Mouse (Mus musculus) heart, postnatal 10 days (tissue): ENCODE results near the gene Inca1. TPM values are rescaled to one million over a fixed set of nuclear protein-coding genes. Genes with fewer than 3 reads are reported as not detected.
A peak's percentile ranks its signal among the peaks of the same experiment; 100 is the strongest.

Experiments
- DNase-seq, 2 experiments: peaks; one replicate each; pipeline ENCODE4 v3.0.0; 2021
- intact Hi-C: fragments of 180-260 bp; cut with DNase I; formaldehyde crosslinking; loops from one replicate; pipeline ENCODE4 v1.15.1; 2025
- total RNA-seq, 2 experiments: library from RNA; stranded (reverse); gene quantifications; 2 replicates each; pipeline ENCODE4 v1.2.3; 2021

The Inca1 gene
- total RNA-seq, 2 experiments from 2014 or later: 2.6 to 3.0 TPM

DNA sequence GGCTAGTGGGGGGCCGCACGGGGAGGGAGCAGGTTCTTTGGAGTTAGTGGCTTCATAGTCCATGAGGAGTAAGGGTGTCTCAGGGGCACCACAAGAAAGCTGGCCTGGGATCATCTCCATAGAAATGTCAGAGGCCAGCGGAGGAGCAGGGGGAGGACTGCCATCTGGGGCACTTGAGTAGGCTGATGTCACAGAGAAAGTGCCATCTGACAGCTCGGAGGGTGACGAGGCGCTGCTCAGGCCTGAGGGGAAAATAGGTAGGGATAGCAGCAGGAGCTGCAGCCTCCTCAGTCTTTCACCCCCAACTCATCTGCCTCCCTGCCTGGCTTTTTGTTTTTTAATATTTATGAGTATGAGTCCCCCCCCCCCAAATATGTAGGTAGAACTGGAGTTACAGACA, 25.9 kb downstream of the Inca1 start:
- no peak for DNase-seq
- intact Hi-C loops: no loop called here

DNA sequence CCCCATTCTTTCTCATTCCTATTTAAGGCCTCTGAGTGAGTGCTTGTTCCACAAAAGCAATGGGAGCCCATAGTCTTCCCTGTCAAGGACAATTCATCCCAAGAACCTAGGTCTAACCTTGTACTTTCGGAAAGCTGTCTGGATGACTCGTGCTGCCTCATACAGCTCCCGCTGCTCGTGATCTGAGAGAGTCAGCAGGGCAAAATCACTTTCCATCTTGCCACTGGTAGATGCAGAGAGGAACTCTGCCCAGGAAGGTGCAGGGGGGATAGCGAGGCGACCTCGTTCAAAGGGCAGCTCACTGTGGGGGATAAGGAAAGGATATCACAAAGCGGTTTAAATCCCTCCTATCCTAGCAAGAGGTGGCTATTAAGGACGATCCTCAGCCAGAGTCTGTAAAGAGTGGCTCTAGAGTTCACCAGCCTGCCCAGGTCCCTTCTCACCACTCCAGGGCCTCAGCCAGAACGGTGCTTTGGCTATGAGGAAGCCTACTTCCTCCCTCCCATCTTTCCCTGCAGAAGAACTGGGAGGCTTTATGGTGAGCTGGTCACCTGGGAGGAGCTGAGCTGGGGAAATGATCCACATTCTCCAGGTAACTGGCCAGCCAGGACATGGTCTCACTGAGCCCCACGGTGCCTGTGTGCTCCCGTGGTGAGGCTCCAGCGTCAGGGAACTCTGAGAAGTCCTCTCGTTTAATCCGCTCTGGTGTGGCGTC, 28.5 kb downstream of the Inca1 start:
- DNase-seq: no peak
- intact Hi-C loops: loop anchor here (2.0 kb wide), 1 partner anchor 15 kb away; no protein-coding TSS in a partner anchor

DNA sequence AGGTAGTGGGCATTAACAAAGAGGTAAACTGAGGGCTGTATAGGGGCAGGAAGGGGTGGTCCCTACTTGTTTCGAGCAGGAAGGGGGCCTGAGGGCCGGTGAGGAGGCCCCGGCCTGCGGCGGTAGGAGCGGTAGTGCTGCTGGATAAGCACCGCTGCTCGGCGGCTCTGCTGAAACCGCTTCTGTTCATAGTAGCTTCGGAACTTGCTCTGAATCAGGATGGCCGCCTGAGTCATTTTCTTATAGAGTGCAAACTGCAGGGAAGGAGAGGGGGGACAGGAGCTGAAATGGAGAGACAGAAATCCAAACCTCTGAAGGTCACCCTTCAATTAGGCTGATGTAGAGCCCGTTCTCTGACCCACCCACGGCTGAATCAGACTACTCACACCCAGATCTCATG, 29.5 kb downstream of the Inca1 start:
- DNase-seq: no peak
- intact Hi-C loops: loop anchor here (2.0 kb wide), 1 partner anchor 16 kb away; no protein-coding TSS in a partner anchor

DNA sequence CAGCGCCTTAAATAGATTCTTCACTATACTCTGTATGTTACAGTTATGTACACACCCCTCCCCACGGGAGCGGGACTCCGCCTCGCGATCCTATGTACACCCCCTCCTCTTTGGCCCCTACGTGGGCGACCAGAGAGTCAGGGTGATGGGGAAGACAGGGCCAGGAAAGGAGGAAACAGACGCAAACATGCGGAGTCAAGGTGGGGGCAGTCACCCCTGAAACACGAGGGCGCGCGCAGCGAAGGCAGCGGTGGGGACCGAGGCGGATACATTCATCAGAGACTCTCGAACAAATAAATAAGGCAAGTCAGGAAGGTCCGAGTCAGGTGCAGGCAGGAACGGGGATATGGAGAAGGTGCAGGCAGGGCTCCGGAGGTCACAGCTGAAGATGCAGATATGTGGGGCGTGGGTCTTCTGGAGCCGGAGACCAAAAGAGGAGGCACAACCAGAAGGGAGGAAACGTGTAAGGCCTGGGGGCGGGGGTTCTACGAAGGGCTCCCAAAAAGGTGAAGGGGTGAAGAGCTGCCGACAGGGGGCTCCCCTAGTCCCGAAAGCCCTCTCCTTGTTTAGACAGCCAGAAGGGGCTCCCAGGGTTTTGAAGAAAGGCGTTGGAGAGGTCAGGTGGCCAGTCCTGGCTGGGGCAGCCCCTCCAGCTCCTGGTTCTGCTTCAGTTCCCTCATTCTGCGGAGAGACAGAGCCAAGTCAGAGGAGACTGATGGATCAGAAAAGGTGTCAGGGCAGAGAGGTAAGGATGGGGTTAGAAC, 30.2 kb downstream of the Inca1 start:
- intact Hi-C loops: loop anchor here (1.0 to 2.0 kb wide), 2 partner anchors 17 to 31 kb away; partner anchors contain the start of genes Inca1 and Kif1c
- peak; percentile 83 to 85 for DNase-seq

DNA sequence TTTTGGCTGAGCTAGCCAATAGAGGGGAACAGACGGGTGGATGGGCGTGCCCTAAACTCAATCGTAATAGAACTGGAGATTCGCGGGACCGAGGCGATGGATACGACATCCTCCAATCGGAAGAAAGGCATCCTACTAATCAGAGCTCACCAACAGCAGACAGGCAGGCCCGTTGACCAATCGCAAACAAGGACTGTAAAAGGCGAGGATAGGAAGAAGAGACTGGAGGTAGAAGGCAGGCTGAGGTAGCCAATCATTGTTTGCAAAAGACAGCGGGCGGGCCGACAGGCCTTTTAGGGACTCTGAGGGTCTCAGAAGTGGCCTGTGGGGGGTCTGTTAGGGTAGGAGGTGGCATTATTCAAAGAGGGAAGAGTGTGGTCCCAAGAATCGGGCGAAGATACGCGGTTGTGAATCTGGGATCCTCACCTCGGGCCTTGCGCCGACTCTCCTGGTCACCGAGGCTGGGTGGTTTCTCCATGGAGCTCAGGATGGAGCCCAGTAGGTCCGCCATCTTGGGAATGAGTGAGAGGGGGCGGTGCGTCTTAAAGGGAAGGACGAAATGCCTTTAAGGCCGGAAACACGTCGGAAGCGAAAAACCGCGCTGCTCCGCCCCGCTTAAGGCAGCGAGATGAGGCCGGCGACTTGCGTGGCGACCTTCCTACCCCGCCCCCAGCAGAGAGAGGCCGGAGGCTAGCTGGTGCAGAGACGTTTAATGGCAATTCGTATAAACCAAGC, 31.0 kb downstream of the Inca1 start, which contains the start of gene Spag7:
TSS of gene Spag7 (minus strand) at position 646 of the 735 bp plus-strand sequence.
- intact Hi-C loops: loop anchor here (1.0 kb wide), 1 partner anchor 31 kb away; the partner anchor contains the start of genes Inca1 and Kif1c
- peak; percentile 98 to 99 for DNase-seq

DNA sequence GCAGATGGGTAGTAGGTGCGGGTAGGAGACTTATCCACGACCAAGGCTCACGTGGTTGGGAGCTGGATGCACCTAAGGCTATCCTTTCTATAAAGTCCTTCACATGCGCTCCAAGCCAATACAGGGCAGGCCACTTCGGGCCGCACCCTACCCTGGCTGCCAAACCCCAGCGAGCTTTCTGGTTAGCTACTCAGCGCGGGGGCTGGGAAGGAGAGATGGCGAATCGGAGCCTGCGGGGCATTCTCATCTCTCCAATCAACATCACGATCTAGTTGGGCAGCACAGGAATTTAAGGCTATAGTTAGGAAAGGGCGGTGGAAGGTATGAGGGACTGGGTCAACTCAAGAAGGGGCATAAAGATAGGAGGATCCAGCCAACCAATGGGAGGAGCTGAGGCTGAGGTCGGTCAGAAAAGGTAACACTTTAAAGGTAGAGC, 31.6 kb downstream of the Inca1 start:
- no peak for DNase-seq
- intact Hi-C loops: no loop called here

DNA sequence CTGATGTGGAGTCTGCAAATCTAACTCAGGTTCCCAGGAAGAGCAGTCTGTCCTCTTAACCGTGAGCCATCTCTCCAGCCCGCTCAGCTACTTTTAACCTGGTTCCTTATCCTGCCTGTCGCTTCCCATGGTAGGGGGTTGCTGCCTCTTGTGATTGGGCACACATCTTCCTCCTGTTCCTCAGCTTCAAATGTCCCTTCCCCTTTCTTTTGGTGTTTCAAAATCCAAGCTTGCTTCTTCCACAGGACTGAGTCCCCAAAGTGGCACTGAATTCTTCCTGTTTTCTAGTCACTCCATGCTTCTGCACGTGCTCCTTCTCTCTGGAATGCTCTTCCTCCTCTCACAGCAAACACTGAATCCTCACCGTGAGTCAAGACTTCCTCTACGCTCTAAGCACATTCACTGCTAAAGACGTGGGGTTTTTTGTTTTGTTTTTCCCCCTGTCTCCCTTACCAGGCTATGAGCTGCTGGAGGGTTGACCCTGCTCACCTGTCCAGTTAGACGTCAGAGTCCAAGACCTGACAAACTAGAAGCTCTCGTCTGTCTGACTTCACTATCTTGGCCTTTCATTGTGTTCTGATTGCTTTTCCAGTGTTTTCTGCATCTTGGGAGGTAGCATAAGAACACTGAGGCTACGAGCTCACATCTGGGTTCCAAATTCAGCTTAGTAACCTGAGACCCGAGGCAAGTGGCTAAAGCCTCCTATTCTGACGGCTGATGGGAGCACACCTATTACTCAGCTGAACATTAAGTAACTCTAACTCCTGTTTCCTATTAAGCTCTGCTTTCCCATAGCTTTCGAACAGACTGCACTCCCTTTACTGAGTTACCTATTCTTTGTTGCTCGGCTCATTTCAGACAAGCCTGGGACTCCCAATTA, 32.4 kb downstream of the Inca1 start:
- no peak for DNase-seq
- intact Hi-C loops: loop anchor here (1.0 kb wide), 1 partner anchor 10 kb away; the partner anchor contains the start of gene Eno3

DNA sequence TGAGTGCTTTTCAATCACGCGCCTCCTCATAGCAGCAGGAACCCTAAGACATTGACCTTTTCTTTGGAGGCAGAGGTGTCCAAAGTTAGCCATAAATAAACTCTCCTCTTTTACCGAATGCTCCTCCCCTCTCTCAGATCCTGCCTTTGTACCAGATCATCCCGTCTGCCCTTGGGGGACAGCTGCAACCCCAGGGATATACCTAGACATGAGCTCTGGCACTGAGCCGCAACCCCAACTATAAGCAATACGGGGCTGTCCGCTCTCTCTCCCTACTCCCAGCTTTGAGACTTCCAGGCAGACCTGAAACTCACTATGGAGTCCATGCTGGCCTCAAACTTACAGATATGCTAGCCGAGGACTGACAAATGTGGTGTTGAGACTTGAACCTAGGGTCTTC, 33.3 kb downstream of the Inca1 start:
- no peak for DNase-seq
- intact Hi-C loops: loop anchor here (1.0 kb wide), 1 partner anchor 9 kb away; the partner anchor contains the start of gene Eno3

DNA sequence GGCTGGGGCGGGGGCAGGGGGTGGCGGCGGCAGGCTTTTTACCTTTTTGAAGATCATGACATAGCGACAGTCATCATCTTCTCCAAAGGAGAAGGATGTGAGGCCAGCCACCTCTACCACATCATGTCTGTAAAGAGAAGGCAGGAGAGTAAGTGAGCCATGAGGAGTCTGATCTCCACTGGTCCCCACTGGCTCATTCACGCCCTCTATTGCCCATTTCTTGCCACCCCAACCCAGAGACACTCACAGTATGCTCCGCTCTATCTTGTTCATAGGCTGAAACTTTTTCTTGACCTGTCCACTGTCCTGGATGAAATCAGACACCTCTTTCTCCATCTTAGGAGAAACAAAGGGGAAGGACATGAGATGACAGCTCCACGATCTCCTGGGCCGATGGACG, 35.2 kb downstream of the Inca1 start:
- intact Hi-C loops: no loop called here
- no peak for DNase-seq

DNA sequence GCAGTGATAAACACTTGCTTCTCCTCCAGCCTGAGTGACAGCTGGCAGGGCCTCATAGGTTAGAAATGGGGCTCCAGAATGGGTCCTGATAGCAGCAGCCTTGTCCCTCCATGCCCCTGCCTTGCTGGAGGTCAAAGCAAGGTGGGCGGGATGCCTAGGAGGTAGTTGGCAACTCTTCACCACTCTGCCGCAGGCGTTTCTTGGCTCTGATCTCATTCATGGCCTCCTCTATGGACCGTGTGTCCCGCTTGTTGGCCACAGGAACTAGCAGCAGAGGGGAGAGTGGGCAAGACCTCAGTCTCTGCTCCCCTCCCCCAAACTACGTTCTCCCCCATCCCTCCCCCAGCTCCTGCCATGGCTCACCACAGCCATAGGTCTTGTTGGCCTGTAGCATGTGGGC, 36.0 kb downstream of the Inca1 start:
- intact Hi-C loops: no loop called here
- DNase-seq: peak; percentile 78 to 81

DNA sequence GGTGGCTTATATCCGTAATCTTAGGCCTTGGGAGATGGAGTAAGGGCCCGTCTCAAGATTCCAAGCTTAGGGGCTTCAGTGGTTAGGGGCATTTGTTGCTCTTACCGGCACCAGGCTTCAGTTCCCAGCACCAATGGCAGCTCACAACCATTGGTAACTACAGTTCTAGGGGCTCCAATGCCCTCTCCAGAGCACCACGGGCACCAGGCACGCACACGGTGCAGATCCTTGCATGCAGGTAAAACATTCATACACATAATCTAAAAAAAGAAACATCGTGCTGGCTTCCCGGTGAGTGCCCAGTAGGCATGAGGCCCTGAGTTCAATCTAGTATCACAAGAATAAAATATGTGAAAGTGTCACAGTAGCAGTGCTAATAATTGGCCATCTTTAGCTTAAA, 36.9 kb downstream of the Inca1 start:
- no peak for DNase-seq
- intact Hi-C loops: no loop called here

DNA sequence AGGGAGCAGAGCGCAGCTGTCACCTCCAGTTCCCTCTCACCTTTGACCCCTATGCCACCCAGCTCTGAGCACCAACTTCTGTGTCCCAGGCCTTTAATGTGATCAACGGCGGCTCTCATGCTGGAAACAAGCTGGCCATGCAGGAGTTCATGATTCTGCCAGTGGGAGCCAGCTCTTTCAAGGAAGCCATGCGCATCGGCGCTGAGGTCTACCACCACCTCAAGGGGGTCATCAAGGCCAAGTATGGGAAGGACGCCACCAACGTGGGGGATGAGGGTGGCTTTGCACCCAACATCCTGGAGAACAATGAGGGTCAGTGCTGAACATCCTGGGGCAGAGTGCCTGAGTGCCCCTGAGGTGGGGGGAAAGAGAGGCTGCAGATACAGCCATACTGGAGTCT, 39.4 kb downstream of the Inca1 start:
- intact Hi-C loops: no loop called here
- no peak for DNase-seq

DNA sequence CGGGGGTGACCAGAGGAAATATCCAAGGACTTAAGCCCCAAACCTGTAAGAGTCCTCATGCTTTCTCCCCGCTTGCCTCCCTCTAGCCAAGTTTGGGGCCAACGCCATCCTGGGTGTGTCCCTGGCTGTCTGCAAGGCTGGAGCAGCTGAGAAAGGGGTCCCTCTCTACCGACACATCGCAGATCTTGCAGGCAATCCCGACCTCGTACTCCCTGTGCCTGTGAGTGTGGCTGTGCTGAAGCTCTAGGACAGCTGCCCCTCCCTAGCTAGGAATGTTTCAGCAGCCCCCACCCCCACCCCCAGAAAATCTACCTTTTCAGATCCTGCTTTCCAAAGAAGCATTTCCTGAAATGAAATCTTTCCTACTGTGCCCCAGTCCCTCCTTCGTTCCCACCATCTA, 41.0 kb downstream of the Inca1 start:
- intact Hi-C loops: no loop called here
- no peak for DNase-seq

DNA sequence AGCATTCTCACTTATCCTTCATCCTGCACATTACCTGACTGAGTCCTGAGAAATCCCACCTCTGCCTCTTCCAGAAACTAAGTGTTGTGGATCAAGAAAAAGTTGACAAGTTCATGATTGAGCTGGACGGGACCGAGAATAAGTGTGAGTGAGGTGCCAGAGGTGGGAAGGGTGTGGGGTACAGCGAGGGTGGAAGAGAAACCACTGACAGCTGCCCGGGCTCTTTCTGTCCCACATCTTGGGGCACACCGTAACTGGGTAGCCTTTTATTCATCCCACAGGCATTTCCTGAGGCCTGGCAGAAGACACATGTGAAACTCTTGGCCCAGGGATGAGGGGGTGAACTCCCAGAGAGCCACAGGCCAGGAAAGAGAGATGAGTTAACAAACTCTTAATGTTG, 41.4 kb downstream of the Inca1 start:
- intact Hi-C loops: no loop called here
- no peak for DNase-seq

DNA sequence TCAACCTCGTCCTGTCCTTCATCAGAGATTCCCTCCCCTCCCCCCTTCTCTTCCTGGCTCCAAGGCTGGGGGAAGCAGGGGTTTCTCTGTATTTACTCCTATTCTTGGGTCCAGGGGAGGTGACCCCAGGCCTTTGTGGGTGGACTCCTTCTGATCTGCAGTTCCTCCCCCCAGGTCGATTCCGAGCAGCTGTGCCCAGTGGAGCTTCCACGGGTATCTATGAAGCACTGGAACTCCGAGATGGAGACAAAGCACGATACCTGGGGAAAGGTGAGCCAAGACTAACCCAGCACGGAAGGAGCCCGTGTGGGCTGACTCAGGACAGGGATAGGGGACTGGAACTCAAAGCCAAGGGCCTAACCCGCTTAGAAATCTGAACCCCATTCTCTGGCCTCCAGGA, 42.0 kb downstream of the Inca1 start:
- intact Hi-C loops: loop anchor here (1.0 kb wide), 1 partner anchor 9 kb away; no protein-coding TSS in a partner anchor
- DNase-seq: no peak

DNA sequence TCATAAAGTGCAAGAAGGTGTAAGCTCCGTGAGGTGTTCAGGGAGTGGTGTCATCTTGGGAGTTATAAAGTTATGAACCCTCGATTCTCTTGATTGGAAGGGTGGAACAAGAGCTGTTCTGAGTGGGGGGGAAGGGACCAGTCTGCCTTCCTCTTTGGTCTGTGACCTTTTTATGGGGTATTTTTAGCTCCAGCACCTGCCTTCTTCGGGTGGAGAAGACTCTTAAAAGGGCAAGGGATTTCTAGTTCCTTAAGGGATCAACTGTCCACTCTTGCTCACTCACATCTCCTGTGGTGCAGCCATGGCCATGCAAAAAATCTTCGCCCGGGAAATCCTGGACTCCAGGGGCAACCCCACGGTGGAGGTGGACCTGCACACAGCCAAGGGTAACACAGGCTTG, 42.4 kb downstream of the Inca1 start:
- intact Hi-C loops: loop anchor here (1.0 kb wide), 1 partner anchor 10 kb away; no protein-coding TSS in a partner anchor
- peak in 1 of 2 experiments; percentile 53 for DNase-seq

DNA sequence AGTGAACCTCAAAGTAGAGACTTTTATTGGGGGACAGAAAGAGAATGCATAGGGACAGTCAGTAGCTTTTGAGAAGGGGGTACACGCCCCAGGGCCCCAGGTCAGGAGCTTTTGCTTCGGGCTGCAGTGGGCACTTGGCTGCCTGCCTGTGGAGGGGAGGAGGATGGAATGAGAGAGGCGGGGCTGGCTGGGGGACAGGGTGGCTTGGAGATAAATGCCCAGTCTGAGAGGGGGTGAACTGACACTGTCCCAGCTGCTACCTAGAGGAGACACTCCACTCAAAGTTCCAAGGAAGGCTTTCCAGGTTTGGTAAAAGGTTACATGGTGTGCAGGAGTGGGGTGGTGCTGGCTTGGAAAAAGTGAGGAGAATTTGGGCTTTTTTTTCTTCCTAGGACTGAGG, 43.0 kb downstream of the Inca1 start, which contains the start of gene Eno3:
TSS of gene Eno3 (plus strand) at position 239 of the 400 bp plus-strand sequence.
- DNase-seq: peak; percentile 72 to 81
- intact Hi-C loops: loop anchor here (1.0 kb wide), 1 partner anchor 10 kb away; no protein-coding TSS in a partner anchor

DNA sequence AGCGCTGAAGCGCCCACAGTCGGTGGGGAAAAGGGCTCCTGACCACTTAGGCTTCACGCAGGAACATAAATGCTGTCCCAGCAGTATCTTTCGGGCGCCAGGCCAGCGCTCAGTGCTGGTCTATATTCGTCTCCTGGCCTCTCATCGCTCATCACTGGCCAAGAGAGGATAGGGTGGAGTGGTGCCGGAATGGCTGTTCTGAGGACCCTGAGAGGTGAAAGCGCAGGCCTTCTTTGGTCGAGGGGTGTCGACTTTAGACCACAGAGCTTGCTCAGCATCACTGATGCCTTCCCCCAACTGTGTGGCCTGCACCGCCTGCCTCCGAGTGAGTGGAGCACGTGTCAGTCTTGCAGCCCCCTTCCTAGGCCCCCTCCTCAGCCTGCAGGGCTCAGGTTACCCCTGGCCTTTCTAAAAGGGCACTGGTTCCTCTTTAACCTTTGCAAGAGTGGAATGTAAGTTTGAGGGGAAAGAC, 43.5 kb downstream of the Inca1 start:
- intact Hi-C loops: no loop called here
- DNase-seq: peak; percentile 90 to 92
